Mouse (Mus musculus): ENCODE measurements around the gene Gm11077. TPM values are rescaled to one million over a fixed set of nuclear protein-coding genes. Genes with fewer than 3 reads are reported as not detected.

Gene Gm11077
- polyA plus RNA-seq, 1 experiment: not detected

- H3K4me3 ChIP-seq (replicated peaks; ENCODE audit: insufficient read depth, low read depth, low read length): no peak overlapping the region
- peak in 1 of 2 experiments; percentile 49 for DNase-seq
- TF ChIP-seq POLR2A (IDR thresholded peaks at IDR 0.05; ENCODE audit: borderline replicate concordance, insufficient read depth, low read length) (no peak), CTCF (IDR thresholded peaks at IDR 0.05; ENCODE audit: borderline replicate concordance, insufficient read depth, low read depth, low read length) (no peak)
- H3K27me3 ChIP-seq (ENCODE audit: control insufficient read depth, insufficient read depth, low read length): no peaks in the 10 kb centered on the region
- no peak overlapping the region for H3K27ac ChIP-seq (ENCODE audit: insufficient read depth, low read length)
- peaks cover 14% of the 10 kb centered on the region for H3K4me1 ChIP-seq (ENCODE audit: control insufficient read depth, insufficient read depth, low read length)
- WGBS: 32% methylated on average over 11 of the region's 11 CpGs
Measured at GRCm38 (mm10) chr6:140697994-140698393, 31.1 kb upstream of the Gm11077 start.

DNA sequence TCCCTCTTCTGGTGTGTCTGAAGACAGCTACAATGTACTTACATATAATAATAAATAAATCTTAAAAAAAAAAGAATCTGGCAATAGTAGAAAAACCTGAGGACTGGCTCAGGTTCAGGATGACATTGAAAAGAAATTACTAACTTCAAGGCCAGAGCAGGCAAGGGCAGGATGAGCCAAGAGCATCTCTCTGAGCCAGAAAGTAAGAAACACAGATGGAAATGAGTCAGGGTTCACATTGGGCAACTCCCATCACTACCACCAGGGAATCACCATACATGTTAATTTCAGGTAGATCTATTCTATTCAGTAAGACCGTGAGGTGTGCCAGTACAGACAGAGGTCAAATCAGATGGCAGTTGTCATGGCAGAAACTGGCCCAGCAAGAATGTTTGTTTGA is 30.5 kb upstream of the Gm11077 start:
- H3K27ac ChIP-seq (ENCODE audit: insufficient read depth, low read length): no peak overlapping the region

DNA sequence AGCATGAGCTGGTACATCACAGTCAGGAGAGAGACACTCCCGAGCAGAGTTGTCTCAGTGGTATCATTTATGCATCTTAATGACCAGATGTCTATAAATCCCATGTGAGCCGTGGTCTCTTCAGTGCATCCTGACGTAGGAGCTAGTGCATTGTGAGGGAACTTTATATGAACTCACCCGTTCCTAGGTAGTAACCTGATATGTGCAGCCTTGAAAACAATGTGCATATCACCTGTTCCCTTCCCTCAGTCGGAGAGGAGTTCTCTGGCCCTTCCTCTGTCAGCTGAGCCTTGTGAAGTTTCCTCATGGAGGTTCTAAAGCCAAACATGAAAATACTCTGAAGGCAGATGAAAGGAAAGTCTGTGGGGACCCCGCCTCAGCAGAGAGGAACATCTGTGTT is 27.8 kb upstream of the Gm11077 start:
- TF ChIP-seq POLR2A (IDR thresholded peaks at IDR 0.05; ENCODE audit: borderline replicate concordance, insufficient read depth, low read length): no peak
- TF ChIP-seq CTCF (IDR thresholded peaks at IDR 0.05; ENCODE audit: borderline replicate concordance, insufficient read depth, low read depth, low read length): no peak
- Histone ChIP-seq H3K27ac (ENCODE audit: insufficient read depth, low read length) (no peak overlapping the region), H3K27me3 (ENCODE audit: control insufficient read depth, insufficient read depth, low read length) (no peaks in the 10 kb centered on the region), H3K4me3 (replicated peaks; ENCODE audit: insufficient read depth, low read depth, low read length) (no peak overlapping the region), H3K4me1 (ENCODE audit: control insufficient read depth, insufficient read depth, low read length) (peaks cover 9% of the 10 kb centered on the region)
- 84% methylated on average over 6 of the region's 6 CpGs for WGBS
- no peak for DNase-seq

More for the DNA sequence above, 30.5 kb upstream of the Gm11077 start:
- H3K4me3 ChIP-seq (replicated peaks; ENCODE audit: insufficient read depth, low read depth, low read length): no peak overlapping the region
- no peak for DNase-seq
- H3K4me1 ChIP-seq (ENCODE audit: control insufficient read depth, insufficient read depth, low read length): peaks cover 14% of the 10 kb centered on the region
- H3K27me3 ChIP-seq (ENCODE audit: control insufficient read depth, insufficient read depth, low read length): no peaks in the 10 kb centered on the region
- WGBS: 88% methylated on average over 1 of the region's 1 CpGs
- TF ChIP-seq CTCF (IDR thresholded peaks at IDR 0.05; ENCODE audit: borderline replicate concordance, insufficient read depth, low read depth, low read length) (no peak), POLR2A (IDR thresholded peaks at IDR 0.05; ENCODE audit: borderline replicate concordance, insufficient read depth, low read length) (no peak)

GRCm38 (mm10) chr6:140705132-140705531 is 24.0 kb upstream of the Gm11077 start:
- H3K27ac ChIP-seq (ENCODE audit: insufficient read depth, low read length): no peak overlapping the region
- TF ChIP-seq POLR2A (IDR thresholded peaks at IDR 0.05; ENCODE audit: borderline replicate concordance, insufficient read depth, low read length): no peak
- no peak for TF ChIP-seq CTCF (IDR thresholded peaks at IDR 0.05; ENCODE audit: borderline replicate concordance, insufficient read depth, low read depth, low read length)
- WGBS: 84% methylated on average over 10 of the region's 10 CpGs
- H3K4me3 ChIP-seq (replicated peaks; ENCODE audit: insufficient read depth, low read depth, low read length): no peak overlapping the region
- no peaks in the 10 kb centered on the region for H3K27me3 ChIP-seq (ENCODE audit: control insufficient read depth, insufficient read depth, low read length)
- DNase-seq: no peak
- no peaks in the 10 kb centered on the region for H3K4me1 ChIP-seq (ENCODE audit: control insufficient read depth, insufficient read depth, low read length)

GRCm38 (mm10) chr6:140706056-140706455 is 23.0 kb upstream of the Gm11077 start:
- DNase-seq: no peak
- no peak for TF ChIP-seq CTCF (IDR thresholded peaks at IDR 0.05; ENCODE audit: borderline replicate concordance, insufficient read depth, low read depth, low read length)
- no peak for TF ChIP-seq POLR2A (IDR thresholded peaks at IDR 0.05; ENCODE audit: borderline replicate concordance, insufficient read depth, low read length)
- Histone ChIP-seq H3K27ac (ENCODE audit: insufficient read depth, low read length) (no peak overlapping the region), H3K4me3 (replicated peaks; ENCODE audit: insufficient read depth, low read depth, low read length) (no peak overlapping the region), H3K4me1 (ENCODE audit: control insufficient read depth, insufficient read depth, low read length) (no peaks in the 10 kb centered on the region), H3K27me3 (ENCODE audit: control insufficient read depth, insufficient read depth, low read length) (no peaks in the 10 kb centered on the region)
- 93% methylated on average over 5 of the region's 5 CpGs for WGBS

- TF ChIP-seq CTCF (IDR thresholded peaks at IDR 0.05; ENCODE audit: borderline replicate concordance, insufficient read depth, low read depth, low read length) (no peak), POLR2A (IDR thresholded peaks at IDR 0.05; ENCODE audit: borderline replicate concordance, insufficient read depth, low read length) (no peak)
- WGBS: 90% methylated on average over 10 of the region's 10 CpGs
- no peak overlapping the region for H3K27ac ChIP-seq (ENCODE audit: insufficient read depth, low read length)
- H3K4me1 ChIP-seq (ENCODE audit: control insufficient read depth, insufficient read depth, low read length): no peaks in the 10 kb centered on the region
- H3K4me3 ChIP-seq (replicated peaks; ENCODE audit: insufficient read depth, low read depth, low read length): no peak overlapping the region
- no peaks in the 10 kb centered on the region for H3K27me3 ChIP-seq (ENCODE audit: control insufficient read depth, insufficient read depth, low read length)
- DNase-seq: no peak
Measured at GRCm38 (mm10) chr6:140708059-140708458, 21.0 kb upstream of the Gm11077 start.

- WGBS: 69% methylated on average over 6 of the region's 6 CpGs
- DNase-seq: no peak
- Histone ChIP-seq H3K4me3 (replicated peaks; ENCODE audit: insufficient read depth, low read depth, low read length) (no peak overlapping the region), H3K27me3 (ENCODE audit: control insufficient read depth, insufficient read depth, low read length) (no peaks in the 10 kb centered on the region), H3K4me1 (ENCODE audit: control insufficient read depth, insufficient read depth, low read length) (no peaks in the 10 kb centered on the region), H3K27ac (ENCODE audit: insufficient read depth, low read length) (no peak overlapping the region)
- TF ChIP-seq CTCF (IDR thresholded peaks at IDR 0.05; ENCODE audit: borderline replicate concordance, insufficient read depth, low read depth, low read length) (peak; percentile 12; the same call in 1 of the 2 replicates), POLR2A (IDR thresholded peaks at IDR 0.05; ENCODE audit: borderline replicate concordance, insufficient read depth, low read length) (no peak)
Measured at GRCm38 (mm10) chr6:140709415-140710107, 19.5 kb upstream of the Gm11077 start.

DNA sequence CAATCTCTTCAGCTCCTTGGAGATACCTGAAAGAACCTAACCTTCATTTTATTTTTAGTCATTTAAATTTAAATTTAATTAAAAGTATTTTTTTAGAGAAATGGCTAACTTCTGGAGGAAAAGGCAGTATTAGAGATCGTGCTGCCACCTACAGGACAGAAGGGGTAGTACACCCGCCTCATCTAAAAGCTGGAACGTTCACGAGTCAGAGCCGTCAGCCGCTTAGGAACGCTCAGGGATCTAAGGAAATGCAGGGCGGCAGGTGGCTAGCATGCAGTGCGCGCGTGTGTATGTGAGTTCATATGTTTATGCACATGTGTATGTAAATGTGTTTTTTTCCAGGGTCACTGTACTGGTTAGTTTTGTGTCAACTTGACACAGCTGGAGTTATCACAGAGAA is 16.3 kb upstream of the Gm11077 start:
- WGBS: 2% methylated on average over 11 of the region's 11 CpGs
- no peak for TF ChIP-seq POLR2A (IDR thresholded peaks at IDR 0.05; ENCODE audit: borderline replicate concordance, insufficient read depth, low read length)
- TF ChIP-seq CTCF (IDR thresholded peaks at IDR 0.05; ENCODE audit: borderline replicate concordance, insufficient read depth, low read depth, low read length): peak; percentile 80
- DNase-seq: peak; percentile 70 to 80
- no peak overlapping the region for H3K27ac ChIP-seq (ENCODE audit: insufficient read depth, low read length)
- peak overlapping the region; percentile 30 for H3K4me3 ChIP-seq (replicated peaks; ENCODE audit: insufficient read depth, low read depth, low read length)
- H3K4me1 ChIP-seq (ENCODE audit: control insufficient read depth, insufficient read depth, low read length): no peaks in the 10 kb centered on the region
- H3K27me3 ChIP-seq (ENCODE audit: control insufficient read depth, insufficient read depth, low read length): no peaks in the 10 kb centered on the region

Measured in cerebellum, adult 2 months (tissue).